Mouse (Mus musculus): ENCODE measurements around the gene Hist1h1c. TPM values are rescaled to one million over a fixed set of nuclear protein-coding genes. Genes with fewer than 3 reads are reported as not detected.
"Not testable (repeated sequence)": the region's sequence is repeated elsewhere in the genome, so short reads cannot be mapped to it uniquely, and the experiment has no call there.

Gene Hist1h1c
- polyA plus RNA-seq, 1 experiment: 10.8 TPM

DNA sequence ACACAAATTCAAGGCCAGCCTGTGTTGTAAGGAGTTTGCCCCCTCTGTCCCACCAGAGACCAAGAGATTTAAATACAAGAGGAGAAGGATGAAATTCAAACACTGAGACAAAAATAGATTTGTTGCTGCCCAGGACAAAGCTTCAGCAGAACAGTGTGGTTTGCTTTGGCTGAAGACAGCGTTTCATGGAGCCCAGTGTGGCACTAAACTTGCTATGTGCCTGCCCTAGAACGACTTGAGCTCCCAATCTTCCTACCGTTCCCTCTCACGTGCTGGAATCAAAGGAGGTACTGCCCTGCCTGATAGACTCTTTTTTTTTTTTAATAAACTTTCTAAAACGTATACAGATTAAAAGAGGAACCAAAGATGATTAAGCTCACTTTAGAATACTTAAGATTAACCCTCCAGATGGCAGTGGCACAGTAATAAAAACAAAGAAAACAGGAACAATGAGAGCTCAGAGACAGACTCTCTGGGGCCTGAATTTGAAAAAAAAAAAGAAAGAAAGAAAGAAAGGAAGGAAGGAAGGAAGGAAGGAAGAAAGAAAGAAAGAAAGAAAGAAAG, 30.3 kb downstream of the Hist1h1c start:
- no peak for TF ChIP-seq POLR2A (IDR thresholded peaks at IDR 0.05; ENCODE audit: insufficient read depth, low read length)
- TF ChIP-seq CTCF (IDR thresholded peaks at IDR 0.05; ENCODE audit: low read depth, low read length): no peak
- no peak for TF ChIP-seq EP300 (IDR thresholded peaks at IDR 0.05; ENCODE audit: insufficient read depth, low read depth, low read length)
- Histone ChIP-seq H3K9me3 (replicated peaks; ENCODE audit: control insufficient read depth, insufficient read depth, low read length, poor library complexity, severe bottlenecking) (no peaks in the 10 kb centered on the region), H3K9ac (ENCODE audit: low read depth, poor library complexity, severe bottlenecking) (no peak overlapping the region), H3K27me3 (ENCODE audit: control insufficient read depth, insufficient read depth, low read length, poor library complexity, severe bottlenecking) (no peaks in the 10 kb centered on the region), H3K36me3 (ENCODE audit: control insufficient read depth, insufficient read depth, low read length, poor library complexity, severe bottlenecking) (no peaks in the 10 kb centered on the region), H3K27ac (ENCODE audit: insufficient read depth, low read length) (no peak overlapping the region), H3K4me1 (ENCODE audit: control insufficient read depth, insufficient read depth, low read length) (no peaks in the 10 kb centered on the region), H3K4me3 (ENCODE audit: low read depth, low read length) (no peak overlapping the region)

DNA sequence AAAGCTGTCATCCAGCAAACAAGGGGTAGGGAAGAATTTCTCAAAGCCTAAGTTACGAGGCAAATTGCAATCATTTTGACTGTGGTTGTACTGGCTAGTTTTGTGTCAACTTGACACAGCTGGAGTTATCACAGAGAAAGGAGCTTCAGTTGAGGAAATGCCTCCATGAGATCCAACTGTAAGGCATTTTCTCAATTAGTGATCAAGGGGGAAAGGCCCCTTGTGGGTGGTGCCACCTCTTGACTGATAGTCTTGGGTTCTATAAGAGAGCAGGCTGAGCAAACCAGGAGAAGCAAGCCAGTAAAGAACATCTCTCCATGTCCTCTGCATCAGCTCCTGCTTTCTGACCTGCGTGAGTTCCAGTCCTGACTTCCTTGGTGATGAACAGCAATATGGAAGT, 31.0 kb downstream of the Hist1h1c start, which contains the start of gene Trim38:
Trim38 (plus strand) TSS at position 301 of the 400 bp plus-strand sequence.
- not testable (repeated sequence) for H3K4me3 ChIP-seq (ENCODE audit: low read depth, low read length); H3K9me3 ChIP-seq (replicated peaks; ENCODE audit: control insufficient read depth, insufficient read depth, low read length, poor library complexity, severe bottlenecking); H3K27ac ChIP-seq (ENCODE audit: insufficient read depth, low read length); H3K9ac ChIP-seq (ENCODE audit: low read depth, poor library complexity, severe bottlenecking); H3K27me3 ChIP-seq (ENCODE audit: control insufficient read depth, insufficient read depth, low read length, poor library complexity, severe bottlenecking); H3K4me1 ChIP-seq (ENCODE audit: control insufficient read depth, insufficient read depth, low read length); H3K36me3 ChIP-seq (ENCODE audit: control insufficient read depth, insufficient read depth, low read length, poor library complexity, severe bottlenecking)

DNA sequence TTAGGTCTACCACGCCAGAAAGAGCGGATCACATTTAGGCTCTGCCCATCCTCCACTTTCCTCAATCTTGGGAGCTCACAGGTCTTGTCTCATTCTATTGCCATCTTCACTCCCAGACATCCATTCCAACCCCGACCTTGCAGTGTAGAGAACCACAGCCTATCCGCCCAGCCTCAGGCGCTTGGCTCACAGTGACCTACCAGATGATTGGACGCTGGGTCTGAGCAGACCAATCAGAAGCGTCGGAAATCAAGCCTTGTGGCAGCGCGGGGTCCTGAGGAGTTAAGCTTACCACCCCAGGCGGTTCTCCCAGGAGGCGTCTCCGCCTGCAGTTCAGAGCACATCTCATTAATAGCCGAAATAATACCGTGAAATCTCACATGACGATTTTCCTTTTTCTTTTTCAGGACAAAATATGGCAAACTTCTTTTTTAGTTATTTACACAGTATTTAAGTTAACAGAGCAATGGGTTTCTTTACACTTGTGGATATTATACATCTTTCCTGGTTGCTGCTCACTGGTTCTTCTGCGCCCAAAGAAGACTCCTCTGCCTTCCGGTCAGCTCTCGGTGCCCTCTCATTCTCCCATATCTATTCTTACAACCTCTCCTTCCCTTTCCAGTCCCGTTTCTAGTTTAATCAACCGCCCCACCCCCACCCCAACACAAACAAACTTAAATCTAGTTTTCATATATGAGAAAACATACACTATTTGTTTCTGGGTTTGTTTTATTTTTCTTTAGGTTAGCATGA, 34.1 kb downstream of the Hist1h1c start:
- no peaks in the 10 kb centered on the region for H3K27me3 ChIP-seq (ENCODE audit: control insufficient read depth, insufficient read depth, low read length, poor library complexity, severe bottlenecking)
- H3K9ac ChIP-seq (ENCODE audit: low read depth, poor library complexity, severe bottlenecking): no peak overlapping the region
- no peaks in the 10 kb centered on the region; the same call in 1 of the 2 replicates for H3K9me3 ChIP-seq (replicated peaks; ENCODE audit: control insufficient read depth, insufficient read depth, low read length, poor library complexity, severe bottlenecking)
- no peak overlapping the region for H3K27ac ChIP-seq (ENCODE audit: insufficient read depth, low read length)
- TF ChIP-seq POLR2A (IDR thresholded peaks at IDR 0.05; ENCODE audit: insufficient read depth, low read length) (no peak), EP300 (IDR thresholded peaks at IDR 0.05; ENCODE audit: insufficient read depth, low read depth, low read length) (no peak), CTCF (IDR thresholded peaks at IDR 0.05; ENCODE audit: low read depth, low read length) (no peak)
- no peak overlapping the region for H3K4me3 ChIP-seq (ENCODE audit: low read depth, low read length)
- H3K36me3 ChIP-seq (ENCODE audit: control insufficient read depth, insufficient read depth, low read length, poor library complexity, severe bottlenecking): no peaks in the 10 kb centered on the region
- no peaks in the 10 kb centered on the region for H3K4me1 ChIP-seq (ENCODE audit: control insufficient read depth, insufficient read depth, low read length)

DNA sequence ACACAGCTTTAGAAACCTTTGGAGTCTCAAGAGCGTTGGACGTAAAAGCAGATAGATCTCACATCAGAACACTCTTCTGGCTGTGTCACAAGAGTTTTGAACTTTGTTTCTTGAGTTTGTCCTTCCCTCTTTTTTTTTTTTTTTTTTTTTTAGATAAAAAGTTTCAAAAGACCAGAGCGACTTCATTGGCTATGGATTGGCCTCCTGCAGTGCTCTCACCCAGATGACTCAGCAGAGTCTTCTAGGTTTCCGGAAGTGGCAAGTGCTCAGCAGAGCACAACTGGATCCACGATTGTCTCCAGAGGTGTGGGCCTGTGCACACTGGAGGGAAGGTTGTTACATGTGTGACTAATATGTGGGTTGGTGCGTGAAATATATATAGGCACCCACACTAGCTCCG, 39.7 kb downstream of the Hist1h1c start:
- peaks cover 3% of the 10 kb centered on the region; the same call in 1 of the 2 replicates for H3K9me3 ChIP-seq (replicated peaks; ENCODE audit: control insufficient read depth, insufficient read depth, low read length, poor library complexity, severe bottlenecking)
- TF ChIP-seq EP300 (IDR thresholded peaks at IDR 0.05; ENCODE audit: insufficient read depth, low read depth, low read length) (no peak), POLR2A (IDR thresholded peaks at IDR 0.05; ENCODE audit: insufficient read depth, low read length) (no peak), CTCF (IDR thresholded peaks at IDR 0.05; ENCODE audit: low read depth, low read length) (no peak)
- H3K4me1 ChIP-seq (ENCODE audit: control insufficient read depth, insufficient read depth, low read length): peaks cover 2% of the 10 kb centered on the region
- no peak overlapping the region for H3K4me3 ChIP-seq (ENCODE audit: low read depth, low read length)
- H3K27me3 ChIP-seq (ENCODE audit: control insufficient read depth, insufficient read depth, low read length, poor library complexity, severe bottlenecking): no peaks in the 10 kb centered on the region; the same call in 1 of the 2 replicates
- no peak overlapping the region for H3K27ac ChIP-seq (ENCODE audit: insufficient read depth, low read length)
- H3K36me3 ChIP-seq (ENCODE audit: control insufficient read depth, insufficient read depth, low read length, poor library complexity, severe bottlenecking): no peaks in the 10 kb centered on the region
- no peak overlapping the region for H3K9ac ChIP-seq (ENCODE audit: low read depth, poor library complexity, severe bottlenecking)

DNA sequence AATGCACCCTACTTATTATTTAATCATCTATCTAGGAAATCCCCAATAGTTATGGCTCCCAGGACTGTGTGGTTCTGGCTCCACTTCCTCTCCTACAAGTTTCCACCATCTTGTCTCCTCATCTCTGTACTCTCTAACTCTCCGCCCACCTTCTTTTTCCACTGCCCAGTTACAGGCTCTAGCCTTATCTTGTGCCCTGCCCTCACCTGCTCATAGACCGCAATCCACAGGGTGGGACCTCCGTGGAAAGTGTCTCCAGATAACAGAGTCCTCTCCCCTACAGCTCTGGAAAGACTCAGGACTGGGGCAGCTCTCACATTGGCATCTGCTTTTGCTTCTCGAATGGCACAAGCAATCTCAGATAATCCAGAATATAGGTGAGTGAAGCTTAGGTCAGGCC, 40.4 kb downstream of the Hist1h1c start:
- Histone ChIP-seq H3K36me3 (ENCODE audit: control insufficient read depth, insufficient read depth, low read length, poor library complexity, severe bottlenecking) (no peaks in the 10 kb centered on the region), H3K9me3 (replicated peaks; ENCODE audit: control insufficient read depth, insufficient read depth, low read length, poor library complexity, severe bottlenecking) (peaks cover 3% of the 10 kb centered on the region; the same call in 1 of the 2 replicates), H3K9ac (ENCODE audit: low read depth, poor library complexity, severe bottlenecking) (no peak overlapping the region), H3K27me3 (ENCODE audit: control insufficient read depth, insufficient read depth, low read length, poor library complexity, severe bottlenecking) (no peaks in the 10 kb centered on the region; the same call in 1 of the 2 replicates), H3K27ac (ENCODE audit: insufficient read depth, low read length) (no peak overlapping the region), H3K4me3 (ENCODE audit: low read depth, low read length) (no peak overlapping the region), H3K4me1 (ENCODE audit: control insufficient read depth, insufficient read depth, low read length) (peaks cover 2% of the 10 kb centered on the region)
- TF ChIP-seq EP300 (IDR thresholded peaks at IDR 0.05; ENCODE audit: insufficient read depth, low read depth, low read length) (no peak), CTCF (IDR thresholded peaks at IDR 0.05; ENCODE audit: low read depth, low read length) (no peak), POLR2A (IDR thresholded peaks at IDR 0.05; ENCODE audit: insufficient read depth, low read length) (no peak)

Other genes with a start within 250 kb of the Hist1h1c start
- 0.91 and 1.9 TPM in 2 replicates for gene Btn2a2, start 250.0 kb upstream of the Hist1h1c start, polyA plus RNA-seq (2011; ENCODE audit: insufficient read depth, insufficient read length, low read depth, missing spikeins)
- gene Hist1h4h, start 207.8 kb upstream of the Hist1h1c start, polyA plus RNA-seq (2011; ENCODE audit: insufficient read depth, insufficient read length, low read depth, missing spikeins): 16.9 and 19.1 TPM in 2 replicates
- gene Hist1h2af, start 204.9 kb upstream of the Hist1h1c start, polyA plus RNA-seq (2011; ENCODE audit: insufficient read depth, insufficient read length, low read depth, missing spikeins): 68.8 and 97.9 TPM in 2 replicates
- 8.9 and 16.9 TPM in 2 replicates for gene Hist1h3g, start 203.4 kb upstream of the Hist1h1c start, polyA plus RNA-seq (2011; ENCODE audit: insufficient read depth, insufficient read length, low read depth, missing spikeins)
- gene Hist1h2bh, start 195.4 kb upstream of the Hist1h1c start, polyA plus RNA-seq (2011; ENCODE audit: insufficient read depth, insufficient read length, low read depth, missing spikeins): 3.9 and 4.2 TPM in 2 replicates
- 1.5 TPM in 1 of 2 replicates, not detected in the other for gene Hist1h3f, start 194.8 kb upstream of the Hist1h1c start, polyA plus RNA-seq (2011; ENCODE audit: insufficient read depth, insufficient read length, low read depth, missing spikeins)
- 24.1 and 31.1 TPM in 2 replicates for gene Hist1h4f, start 187.2 kb upstream of the Hist1h1c start, polyA plus RNA-seq (2011; ENCODE audit: insufficient read depth, insufficient read length, low read depth, missing spikeins)
- gene Hist1h1d, start 185.5 kb upstream of the Hist1h1c start, polyA plus RNA-seq (2011; ENCODE audit: insufficient read depth, insufficient read length, low read depth, missing spikeins): 1.6 and 2.0 TPM in 2 replicates
- gene Hist1h3e, start 176.4 kb upstream of the Hist1h1c start, polyA plus RNA-seq (2011; ENCODE audit: insufficient read depth, insufficient read length, low read depth, missing spikeins): 14.3 and 15.4 TPM in 2 replicates
- gene Hist1h2ae, start 167.6 kb upstream of the Hist1h1c start, polyA plus RNA-seq (2011; ENCODE audit: insufficient read depth, insufficient read length, low read depth, missing spikeins): 5.0 and 8.2 TPM in 2 replicates
- gene Hist1h2bg, start 167.4 kb upstream of the Hist1h1c start, polyA plus RNA-seq (2011; ENCODE audit: insufficient read depth, insufficient read length, low read depth, missing spikeins): 13.4 and 16.7 TPM in 2 replicates
- gene Hist1h2bf, start 164.6 kb upstream of the Hist1h1c start, polyA plus RNA-seq (2011; ENCODE audit: insufficient read depth, insufficient read length, low read depth, missing spikeins): 21.5 and 23.2 TPM in 2 replicates
- gene Hist1h2ad, start 164.4 kb upstream of the Hist1h1c start, polyA plus RNA-seq (2011; ENCODE audit: insufficient read depth, insufficient read length, low read depth, missing spikeins): 2.0 TPM in 1 of 2 replicates, not detected in the other
- 3.2 and 4.7 TPM in 2 replicates for gene Hist1h3d, start 163.0 kb upstream of the Hist1h1c start, polyA plus RNA-seq (2011; ENCODE audit: insufficient read depth, insufficient read length, low read depth, missing spikeins)
- gene Hist1h4d, start 157.2 kb upstream of the Hist1h1c start, polyA plus RNA-seq (2011; ENCODE audit: insufficient read depth, insufficient read length, low read depth, missing spikeins): 4.3 and 4.8 TPM in 2 replicates
- 1.8 TPM in 2 replicates for gene Hist1h2be, start 117.7 kb upstream of the Hist1h1c start, polyA plus RNA-seq (2011; ENCODE audit: insufficient read depth, insufficient read length, low read depth, missing spikeins)
- 6.9 and 8.4 TPM in 2 replicates for gene Hist1h1e, start 116.2 kb upstream of the Hist1h1c start, polyA plus RNA-seq (2011; ENCODE audit: insufficient read depth, insufficient read length, low read depth, missing spikeins)
- gene Hist1h2ac, start 54.9 kb upstream of the Hist1h1c start, polyA plus RNA-seq (2011; ENCODE audit: insufficient read depth, insufficient read length, low read depth, missing spikeins): 0.37 and 0.91 TPM in 2 replicates
- 9.1 and 10.6 TPM in 2 replicates for gene Hist1h2bc, start 54.6 kb upstream of the Hist1h1c start, polyA plus RNA-seq (2011; ENCODE audit: insufficient read depth, insufficient read length, low read depth, missing spikeins)
- not detected in 2 replicates for gene Hist1h1t, start 43.0 kb upstream of the Hist1h1c start, polyA plus RNA-seq (2011; ENCODE audit: insufficient read depth, insufficient read length, low read depth, missing spikeins)
- gene Hist1h4c, start 40.4 kb upstream of the Hist1h1c start, polyA plus RNA-seq (2011; ENCODE audit: insufficient read depth, insufficient read length, low read depth, missing spikeins): 1.3 and 2.5 TPM in 2 replicates
- not detected in 2 replicates for gene Hfe, start 28.0 kb upstream of the Hist1h1c start, polyA plus RNA-seq (2011; ENCODE audit: insufficient read depth, insufficient read length, low read depth, missing spikeins)
- gene Hist1h3c, start 6.8 kb downstream of the Hist1h1c start, polyA plus RNA-seq (2011; ENCODE audit: insufficient read depth, insufficient read length, low read depth, missing spikeins): 3.6 and 8.6 TPM in 2 replicates
- gene Hist1h2bb, start 7.9 kb downstream of the Hist1h1c start, polyA plus RNA-seq (2011; ENCODE audit: insufficient read depth, insufficient read length, low read depth, missing spikeins): 9.8 and 11.5 TPM in 2 replicates
- gene Hist1h2ab, start 12.3 kb downstream of the Hist1h1c start, polyA plus RNA-seq (2011; ENCODE audit: insufficient read depth, insufficient read length, low read depth, missing spikeins): 11.9 and 17.9 TPM in 2 replicates
- gene Hist1h3b, start 13.5 kb downstream of the Hist1h1c start, polyA plus RNA-seq (2011; ENCODE audit: insufficient read depth, insufficient read length, low read depth, missing spikeins): 5.0 and 9.4 TPM in 2 replicates
- gene Hist1h4b, start 18.2 kb downstream of the Hist1h1c start, polyA plus RNA-seq (2011; ENCODE audit: insufficient read depth, insufficient read length, low read depth, missing spikeins): 28.2 and 29.2 TPM in 2 replicates
- 3.1 and 4.5 TPM in 2 replicates for gene Hist1h4a, start 22.4 kb downstream of the Hist1h1c start, polyA plus RNA-seq (2011; ENCODE audit: insufficient read depth, insufficient read length, low read depth, missing spikeins)
- 5.4 TPM in 1 of 2 replicates, not detected in the other for gene Hist1h3a, start 23.6 kb downstream of the Hist1h1c start, polyA plus RNA-seq (2011; ENCODE audit: insufficient read depth, insufficient read length, low read depth, missing spikeins)
- gene Hist1h1a, start 24.9 kb downstream of the Hist1h1c start, polyA plus RNA-seq (2011; ENCODE audit: insufficient read depth, insufficient read length, low read depth, missing spikeins): 7.8 and 8.6 TPM in 2 replicates
- gene Trim38, start 31.1 kb downstream of the Hist1h1c start, polyA plus RNA-seq (2011; ENCODE audit: insufficient read depth, insufficient read length, low read depth, missing spikeins): not detected in 2 replicates
- gene Slc17a2, start 68.2 kb downstream of the Hist1h1c start, polyA plus RNA-seq (2011; ENCODE audit: insufficient read depth, insufficient read length, low read depth, missing spikeins): not detected in 2 replicates
- not detected in 2 replicates for gene Slc17a3, start 100.6 kb downstream of the Hist1h1c start, polyA plus RNA-seq (2011; ENCODE audit: insufficient read depth, insufficient read length, low read depth, missing spikeins)
- gene Slc17a1, start 128.9 kb downstream of the Hist1h1c start, polyA plus RNA-seq (2011; ENCODE audit: insufficient read depth, insufficient read length, low read depth, missing spikeins): not detected in 2 replicates
- not detected in 2 replicates for gene Slc17a4, start 176.2 kb downstream of the Hist1h1c start, polyA plus RNA-seq (2011; ENCODE audit: insufficient read depth, insufficient read length, low read depth, missing spikeins)
- not detected in 2 replicates for gene Hist1h2ba, start 195.3 kb downstream of the Hist1h1c start, polyA plus RNA-seq (2011; ENCODE audit: insufficient read depth, insufficient read length, low read depth, missing spikeins)
- not detected in 2 replicates for gene Hist1h2aa, start 195.7 kb downstream of the Hist1h1c start, polyA plus RNA-seq (2011; ENCODE audit: insufficient read depth, insufficient read length, low read depth, missing spikeins)